Mouse (Mus musculus) kidney, postnatal 25 days (tissue): ENCODE results near the gene Pagr1b.

Source experiments
- DNase-seq, 2 experiments: peaks; one replicate each; pipeline ENCODE4 v3.0.0; 2021; ENCODE audit warnings: mixed read lengths in 2 of 2

Gene Pagr1b

GRCm38 (mm10) chr7:127019306-127019960, 3.1 kb upstream of the Pagr1b start:
- no peak for DNase-seq

GRCm38 (mm10) chr7:127018416-127019305, 2.4 kb upstream of the Pagr1b start:
- DNase-seq = no peak

- no peak for DNase-seq
Measured at GRCm38 (mm10) chr7:127017950-127018345, 1.7 kb upstream of the Pagr1b start.

GRCm38 (mm10) chr7:127016971-127017949, 976 bp upstream of the Pagr1b start, which contains the start of gene Pagr1a:
Gene Pagr1a (minus strand): TSS chr7:127017352.
- DNase-seq = peak; percentile 99

- DNase-seq = peak; percentile 67 to 83
Measured at GRCm38 (mm10) chr7:127016486-127016938, 228 bp upstream of the Pagr1b start.

GRCm38 (mm10) chr7:127016081-127016480, 203 bp downstream of the Pagr1b start:
- peak; percentile 68 to 87 for DNase-seq

GRCm38 (mm10) chr7:127014993-127015392, 1.3 kb downstream of the Pagr1b start:
- DNase-seq = no peak

- peak; percentile 86 to 90 for DNase-seq
Measured at GRCm38 (mm10) chr7:127014320-127014719, 2.0 kb downstream of the Pagr1b start, which contains the start of gene Mvp. Gene Mvp (minus strand): TSS chr7:127014621.

GRCm38 (mm10) chr7:127013385-127013784, 2.9 kb downstream of the Pagr1b start:
- no peak for DNase-seq

GRCm38 (mm10) chr7:127012845-127013244, 3.4 kb downstream of the Pagr1b start:
- DNase-seq = no peak

GRCm38 (mm10) chr7:127012374-127012773, 3.9 kb downstream of the Pagr1b start:
- DNase-seq = no peak

- no peak for DNase-seq
Measured at GRCm38 (mm10) chr7:127011717-127012116, 4.6 kb downstream of the Pagr1b start.

GRCm38 (mm10) chr7:127011051-127011450, 5.2 kb downstream of the Pagr1b start:
- no peak for DNase-seq

GRCm38 (mm10) chr7:127009307-127010085, 6.8 kb downstream of the Pagr1b start:
- DNase-seq = no peak

- peak; percentile 38 to 75 for DNase-seq
Measured at GRCm38 (mm10) chr7:127008239-127009019, 7.9 kb downstream of the Pagr1b start.

GRCm38 (mm10) chr7:127007313-127008024, 8.8 kb downstream of the Pagr1b start:
- no peak for DNase-seq

GRCm38 (mm10) chr7:127004122-127004875, 12.0 kb downstream of the Pagr1b start:
- DNase-seq = no peak

- DNase-seq = no peak
Measured at GRCm38 (mm10) chr7:127003620-127004019, 12.7 kb downstream of the Pagr1b start.

- no peak for DNase-seq
Measured at GRCm38 (mm10) chr7:126999568-126999967, 16.7 kb downstream of the Pagr1b start.
